Mouse (Mus musculus): ENCODE data around the gene Olfr221.

GRCm38 (mm10) chr14:52043446-52043845, 1.2 kb upstream of the Olfr221 start:
- TF ChIP-seq CTCF (conservative IDR thresholded peaks at IDR 0.05; ENCODE audit: low read length) (no peak), NANOG (IDR thresholded peaks at IDR 0.05; ENCODE audit: borderline replicate concordance, low read length) (no peak)
